Mouse (Mus musculus) midbrain, embryonic 14.5 days (tissue): ENCODE results near the gene Anks1. TPM values are rescaled to one million over a fixed set of nuclear protein-coding genes. Genes with fewer than 3 reads are reported as not detected.
A peak's percentile ranks its signal among the peaks of the same experiment; 100 is the strongest.

ENCODE experiments used
- ATAC-seq: fragments of 200-750 bp; cut with Nextera tagmentation; 2 replicates; pipeline ENCODE4 v1.8.0; 2017; ENCODE audit warnings: moderate number of reproducible peaks, moderate library complexity; ENCODE audit not compliant: low FRiP score, low TSS enrichment
- DNase-seq: peaks from one replicate; pipeline ENCODE4 v3.0.0-alpha.2; 2015
- H3K27ac ChIP-seq: fragments of 300-500 bp; sonication (generic); replicated peaks from 2 replicates; pipeline ENCODE4 v1.5.1; 2014; ENCODE audit warnings: mild to moderate bottlenecking, low read depth, low read length, moderate library complexity
- H3K27me3 ChIP-seq: fragments of 300-500 bp; sonication (generic); 2 replicates; pipeline ENCODE4 v1.6.1; 2014; ENCODE audit warnings: low read length, control low read depth, mixed read lengths; ENCODE audit not compliant: control insufficient read depth, insufficient read depth
- H3K36me3 ChIP-seq: fragments of 300-500 bp; sonication (generic); 2 replicates; pipeline ENCODE4 v1.6.1; 2014; ENCODE audit warnings: low read length, control low read depth; ENCODE audit not compliant: control insufficient read depth, insufficient read depth
- H3K4me1 ChIP-seq: fragments of 300-500 bp; sonication (generic); 2 replicates; pipeline ENCODE4 v1.6.1; 2014; ENCODE audit warnings: mild to moderate bottlenecking, antibody characterized with exemption, low read length, control low read depth; ENCODE audit not compliant: control insufficient read depth, insufficient read depth
- H3K4me2 ChIP-seq: fragments of 300-500 bp; sonication (generic); 2 replicates; pipeline ENCODE4 v1.6.1; 2014; ENCODE audit warnings: mild to moderate bottlenecking, low read length, moderate library complexity
- H3K4me3 ChIP-seq: fragments of 300-500 bp; sonication (generic); replicated peaks from 2 replicates; pipeline ENCODE4 v1.5.1; 2014; ENCODE audit warnings: low read depth, low read length
- H3K9ac ChIP-seq: fragments of 300-500 bp; sonication (generic); replicated peaks from 2 replicates; pipeline ENCODE4 v1.6.1; 2014; ENCODE audit warnings: mild to moderate bottlenecking, low read length, moderate library complexity
- H3K9me3 ChIP-seq: fragments of 300-500 bp; sonication (generic); 2 replicates; pipeline ENCODE4 v1.6.1; 2016; ENCODE audit warnings: low read length, control low read depth, mixed read lengths; ENCODE audit not compliant: control insufficient read depth
- WGBS: fragments of 180-500 bp; shearing (Covaris S2); extraction: QIAGEN DNeasy Blood & Tissue Kit; methylation state at CpG from one replicate; pipeline ENCODE4 v1.1.7; 2014; 5-methylcytosine and 5-hydroxymethylcytosine counted together
- polyA plus RNA-seq: library from polyadenylated mRNA; unstranded; fragments of >200 nt; fragmentation: Nextera tagmentation; extraction: Ambion mirVana; gene quantifications from 2 replicates; pipeline ENCODE4 v1.2.1, GENCODE M21; 2014

Gene Anks1
- 63.9 and 69.2 TPM in 2 replicates for polyA plus RNA-seq

DNA sequence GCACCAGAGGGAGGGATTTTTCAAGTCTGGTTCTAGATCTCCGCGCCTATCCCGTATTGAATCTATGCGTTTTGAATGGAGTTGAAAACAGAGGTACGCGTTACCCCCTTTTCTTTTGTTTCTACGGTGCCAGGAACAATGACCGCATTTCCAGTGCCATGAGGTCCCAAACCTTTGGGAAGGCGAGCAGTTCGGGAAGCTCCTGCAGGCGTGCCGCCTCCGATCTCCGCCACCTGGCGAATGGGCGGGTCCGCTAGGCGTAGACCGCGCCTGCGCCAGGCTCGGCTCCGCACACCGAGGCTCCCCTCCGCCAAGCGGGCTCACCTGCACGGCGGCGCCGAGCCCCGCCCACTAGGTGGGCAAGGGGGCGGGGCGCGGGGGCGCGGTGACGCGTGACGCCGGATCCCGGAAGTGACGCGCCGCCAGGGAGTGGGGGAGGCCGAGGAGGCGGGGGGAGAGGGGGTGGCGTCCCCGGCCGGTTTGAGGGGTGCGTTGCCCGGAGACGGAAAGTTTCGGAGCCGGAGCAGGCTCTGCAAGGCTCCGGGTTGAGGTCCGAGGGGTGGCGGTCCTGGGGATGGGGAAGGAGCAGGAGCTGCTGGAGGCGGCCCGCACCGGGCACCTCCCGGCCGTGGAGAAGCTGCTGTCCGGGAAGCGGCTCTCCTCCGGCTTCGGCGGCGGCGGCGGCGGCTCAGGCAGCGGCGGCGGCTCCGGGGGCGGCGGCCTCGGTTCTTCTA, at the start of gene Anks1:
Gene Anks1, plus strand, starts transcription at position 419 of the 734 bp plus-strand sequence.
- peak within 1 kb of the TSS; percentile 90 for H3K4me3 ChIP-seq
- peak within 1 kb of the TSS; percentile 95 for H3K4me2 ChIP-seq
- no peaks in the 10 kb centered on the region for H3K9me3 ChIP-seq
- DNase-seq (peak; percentile 96), ATAC-seq (peak; percentile 93)
- under 1% methylated on average over 76 of the region's 78 CpGs for WGBS
- H3K27me3 ChIP-seq = no peaks in the 10 kb centered on the region
- H3K36me3 ChIP-seq = peaks cover 20% of the 10 kb centered on the region
- peaks cover 20% of the 10 kb centered on the region for H3K4me1 ChIP-seq
- H3K27ac ChIP-seq = peak within 1 kb of the TSS; percentile 90
- H3K9ac ChIP-seq = peak within 1 kb of the TSS; percentile 76

DNA sequence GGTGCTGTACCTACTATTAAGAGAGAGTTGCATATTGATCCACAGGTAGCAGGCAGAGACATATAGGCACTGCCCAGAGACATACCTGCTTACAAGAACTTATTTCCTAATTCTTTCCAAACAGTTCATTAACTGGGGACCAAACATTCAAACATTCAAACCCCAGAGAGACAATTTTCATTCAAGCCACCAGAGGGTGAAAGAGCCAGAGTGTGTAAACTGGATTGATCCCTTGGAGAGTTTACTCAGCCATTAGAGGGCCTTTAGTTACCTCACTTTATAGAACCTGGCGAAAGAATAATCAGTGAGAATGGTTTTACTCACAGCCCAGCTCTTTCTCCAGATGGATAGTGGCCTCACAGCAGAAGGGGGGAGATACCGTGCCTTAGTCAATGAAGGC, 43.6 kb upstream of the Anks1 start:
- H3K4me2 ChIP-seq = no peak overlapping the region
- H3K9ac ChIP-seq = no peak overlapping the region
- H3K9me3 ChIP-seq = no peaks in the 10 kb centered on the region
- DNase-seq (no peak), ATAC-seq (no peak)
- 88% methylated on average over 2 of the region's 2 CpGs for WGBS
- H3K27ac ChIP-seq = no peak overlapping the region
- H3K36me3 ChIP-seq = no peaks in the 10 kb centered on the region
- H3K4me3 ChIP-seq = no peak overlapping the region
- H3K4me1 ChIP-seq = no peaks in the 10 kb centered on the region
- no peaks in the 10 kb centered on the region for H3K27me3 ChIP-seq

DNA sequence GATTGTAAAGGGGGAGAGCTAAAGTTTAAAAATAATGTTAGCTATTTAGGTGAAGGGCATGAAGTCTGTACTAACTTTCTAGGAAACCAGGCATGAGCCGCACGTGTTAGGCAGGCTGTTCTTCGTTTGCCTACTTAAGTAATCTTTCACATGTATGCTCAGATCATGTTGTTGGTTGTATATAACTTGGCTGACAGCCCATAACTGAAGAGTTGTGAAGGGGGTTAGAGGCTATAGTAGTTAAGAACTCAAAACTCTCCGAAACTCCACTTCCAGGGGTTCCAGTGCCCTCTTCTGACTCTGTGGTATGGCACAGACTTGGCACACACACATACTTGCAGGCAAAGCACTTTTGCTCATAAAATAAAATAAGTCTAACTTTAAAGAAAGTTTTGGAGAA, 42.4 kb upstream of the Anks1 start:
- DNase-seq (no peak), ATAC-seq (no peak)
- H3K27ac ChIP-seq = no peak overlapping the region
- WGBS = 95% methylated on average over 4 of the region's 4 CpGs
- H3K4me3 ChIP-seq = no peak overlapping the region
- no peaks in the 10 kb centered on the region for H3K27me3 ChIP-seq
- H3K36me3 ChIP-seq = no peaks in the 10 kb centered on the region
- no peak overlapping the region for H3K9ac ChIP-seq
- no peaks in the 10 kb centered on the region for H3K4me1 ChIP-seq
- H3K9me3 ChIP-seq = no peaks in the 10 kb centered on the region
- H3K4me2 ChIP-seq = no peak overlapping the region

DNA sequence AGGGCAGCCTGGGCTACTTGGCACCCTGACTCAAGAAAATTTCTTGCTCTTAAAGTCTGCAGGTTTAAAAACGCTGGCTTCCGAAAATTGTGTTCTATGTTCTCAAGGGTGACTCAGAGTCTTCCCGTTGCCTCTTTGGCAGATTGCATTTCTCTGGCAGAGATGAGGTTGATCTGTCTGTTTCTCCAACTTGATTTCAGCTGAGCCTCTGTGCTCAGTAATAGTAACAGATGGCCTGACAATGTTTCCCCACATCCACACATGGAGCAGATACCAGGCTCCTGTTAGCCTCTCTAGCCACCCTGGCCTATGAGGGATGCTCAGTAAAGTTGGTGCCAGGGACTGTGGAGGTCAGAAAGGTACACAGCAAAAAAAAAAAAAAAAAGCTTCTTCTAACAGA, 37.3 kb upstream of the Anks1 start:
- Histone ChIP-seq H3K27me3 (no peaks in the 10 kb centered on the region), H3K9me3 (no peaks in the 10 kb centered on the region), H3K4me2 (no peak overlapping the region), H3K36me3 (no peaks in the 10 kb centered on the region), H3K4me3 (no peak overlapping the region), H3K9ac (no peak overlapping the region), H3K4me1 (no peaks in the 10 kb centered on the region), H3K27ac (no peak overlapping the region)
- 95% methylated on average over 3 of the region's 3 CpGs for WGBS
- DNase-seq (no peak), ATAC-seq (no peak)

DNA sequence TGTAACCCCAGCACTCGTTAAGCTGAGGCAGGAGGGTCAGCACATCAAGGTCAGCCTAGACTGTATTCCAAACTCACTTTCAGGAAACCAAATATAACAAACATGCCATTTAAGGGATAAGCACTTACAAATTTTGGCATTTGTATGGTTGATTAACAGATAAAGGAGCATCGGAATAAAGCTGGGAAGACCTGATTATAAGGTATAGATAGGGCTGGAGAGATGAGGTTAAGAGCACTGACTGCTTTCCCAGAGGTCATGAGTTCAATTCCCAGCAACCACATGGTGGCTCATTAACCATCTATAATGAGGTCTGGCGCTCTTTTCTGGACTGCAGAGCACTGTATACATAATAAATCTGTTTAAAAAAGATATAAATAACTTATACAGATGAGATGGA, 35.5 kb upstream of the Anks1 start:
- peaks cover 5% of the 10 kb centered on the region; the same call in 1 of the 2 replicates for H3K36me3 ChIP-seq
- H3K9me3 ChIP-seq = no peaks in the 10 kb centered on the region
- no peak overlapping the region for H3K4me2 ChIP-seq
- 87% methylated on average over 3 of the region's 3 CpGs for WGBS
- no peak overlapping the region for H3K9ac ChIP-seq
- no peaks in the 10 kb centered on the region for H3K4me1 ChIP-seq
- no peak for DNase-seq
- no peaks in the 10 kb centered on the region for H3K27me3 ChIP-seq
- ATAC-seq = no peak
- H3K27ac ChIP-seq = no peak overlapping the region
- H3K4me3 ChIP-seq = no peak overlapping the region

DNA sequence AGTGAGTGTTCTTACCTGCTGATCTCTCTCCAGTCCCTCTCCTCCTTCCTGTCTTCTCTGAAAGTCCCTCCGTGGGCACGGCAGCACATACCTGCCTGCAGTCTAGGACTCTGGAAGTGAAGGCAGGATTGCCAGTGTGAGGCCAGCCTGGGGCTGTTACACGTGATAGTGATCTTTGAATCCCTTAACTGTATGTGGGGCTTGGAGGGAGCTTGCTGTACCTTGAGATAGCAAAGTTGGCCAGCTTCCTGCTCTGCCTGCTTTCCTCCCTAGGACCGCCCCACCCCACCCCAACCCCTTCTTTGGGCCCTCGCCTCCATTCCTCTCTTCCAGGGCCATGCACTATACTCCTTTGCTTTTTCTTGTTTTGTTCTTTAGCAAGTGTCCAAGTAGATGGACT, 34.6 kb upstream of the Anks1 start:
- Histone ChIP-seq H3K27me3 (no peaks in the 10 kb centered on the region), H3K4me2 (no peak overlapping the region), H3K4me1 (no peaks in the 10 kb centered on the region), H3K9ac (no peak overlapping the region), H3K27ac (no peak overlapping the region), H3K9me3 (no peaks in the 10 kb centered on the region), H3K36me3 (peaks cover 13% of the 10 kb centered on the region), H3K4me3 (no peak overlapping the region)
- WGBS = 77% methylated on average over 5 of the region's 5 CpGs
- no peak for DNase-seq
- ATAC-seq = no peak

DNA sequence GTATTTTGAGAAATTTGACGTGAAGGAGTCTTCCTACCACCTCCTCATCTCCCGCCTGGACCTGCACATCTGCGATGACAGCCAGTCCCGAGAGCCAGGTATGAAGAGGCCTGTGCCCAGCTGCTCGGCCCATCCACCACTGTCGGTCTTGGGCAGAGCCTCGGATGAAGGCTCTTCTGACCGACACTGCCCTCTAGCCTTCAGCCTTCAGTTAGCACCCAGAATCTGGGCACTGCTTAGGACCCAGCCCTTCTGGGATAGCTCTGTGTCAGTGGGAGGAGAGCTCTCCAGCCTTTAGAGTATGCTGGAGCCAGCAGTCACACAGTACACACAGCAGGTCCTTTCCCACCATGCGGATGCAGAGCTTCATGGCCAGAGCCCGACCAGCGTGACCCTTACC, 27.6 kb upstream of the Anks1 start:
- Histone ChIP-seq H3K4me3 (no peak overlapping the region), H3K9ac (no peak overlapping the region), H3K9me3 (no peaks in the 10 kb centered on the region), H3K4me2 (no peak overlapping the region), H3K36me3 (peaks cover 75% of the 10 kb centered on the region), H3K4me1 (no peaks in the 10 kb centered on the region), H3K27me3 (no peaks in the 10 kb centered on the region), H3K27ac (no peak overlapping the region)
- WGBS = 68% methylated on average over 11 of the region's 11 CpGs
- no peak for ATAC-seq
- peak; percentile 34 for DNase-seq

DNA sequence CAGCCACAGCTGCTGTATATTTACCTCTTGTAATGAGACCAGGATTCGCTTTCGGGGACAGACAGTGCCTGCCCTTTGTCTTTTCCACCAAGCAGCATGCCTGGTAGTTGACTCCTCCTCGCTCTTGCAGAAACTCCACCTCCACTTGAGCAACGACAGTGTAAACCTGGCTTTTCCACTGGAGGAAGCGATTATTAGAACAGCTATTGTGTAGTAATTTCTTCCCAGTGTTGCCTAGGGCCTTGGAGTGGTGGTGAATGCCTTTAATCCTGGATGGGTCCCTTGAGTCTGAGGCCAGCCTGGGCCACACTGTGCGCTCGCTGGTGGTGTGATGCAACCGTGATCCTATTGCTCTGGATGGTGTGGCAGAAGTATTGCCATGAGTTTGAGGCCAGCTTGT, 26.0 kb upstream of the Anks1 start:
- 96% methylated on average over 8 of the region's 8 CpGs for WGBS
- Histone ChIP-seq H3K27ac (no peak overlapping the region), H3K4me3 (no peak overlapping the region), H3K9ac (no peak overlapping the region), H3K36me3 (peaks cover 85% of the 10 kb centered on the region), H3K9me3 (no peaks in the 10 kb centered on the region), H3K4me1 (no peaks in the 10 kb centered on the region), H3K4me2 (no peak overlapping the region), H3K27me3 (no peaks in the 10 kb centered on the region)
- DNase-seq (no peak), ATAC-seq (no peak)

DNA sequence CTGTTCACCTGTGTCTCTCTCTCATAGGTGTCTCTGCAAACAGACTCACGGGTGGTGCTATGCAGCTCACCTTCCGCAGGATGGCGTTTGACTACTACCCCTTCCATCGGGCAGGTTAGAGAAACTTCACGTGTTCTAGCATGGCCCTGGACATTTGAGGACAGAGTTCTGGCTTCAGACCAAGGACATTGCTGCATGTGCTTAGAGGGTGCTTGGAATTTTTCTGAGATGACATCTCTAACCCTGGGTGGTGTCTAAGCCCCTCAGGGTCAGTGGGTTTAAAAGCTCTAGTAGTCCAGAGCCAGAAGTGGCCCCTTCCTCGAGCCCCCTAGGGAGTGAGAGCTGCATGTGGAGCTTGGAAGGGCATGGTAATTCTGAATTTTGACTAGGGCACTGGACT, 25.1 kb upstream of the Anks1 start:
- Histone ChIP-seq H3K9ac (no peak overlapping the region), H3K36me3 (peaks cover 79% of the 10 kb centered on the region), H3K9me3 (no peaks in the 10 kb centered on the region), H3K4me1 (no peaks in the 10 kb centered on the region), H3K4me2 (no peak overlapping the region), H3K27ac (no peak overlapping the region), H3K4me3 (no peak overlapping the region), H3K27me3 (no peaks in the 10 kb centered on the region)
- 95% methylated on average over 6 of the region's 6 CpGs for WGBS
- DNase-seq (no peak), ATAC-seq (no peak)
